Mouse (Mus musculus) cortical plate, adult 2 months (tissue): ENCODE data around the gene Tmem176b.

Experiments used
- CTCF ChIP-seq: fragments of 200-500 bp; IDR thresholded peaks from 2 replicates; pipeline ENCODE4 v1.5.1; 2011; ENCODE audit warnings: mild to moderate bottlenecking, control low read depth, low read length; ENCODE audit not compliant: insufficient read depth; ENCODE audit errors: extremely low read depth
- POLR2A ChIP-seq: fragments of 200-500 bp; IDR thresholded peaks from 2 replicates; pipeline ENCODE4 v1.6.1; 2011; ENCODE audit warnings: mild to moderate bottlenecking, low read length, control low read depth; ENCODE audit not compliant: insufficient read depth; ENCODE audit errors: extremely low read depth

GRCm38 (mm10) chr6:48833515-48833914 is 7.8 kb downstream of the Tmem176b start:
- TF ChIP-seq POLR2A (no peak), CTCF (no peak)
